In the genomic region with DNA sequence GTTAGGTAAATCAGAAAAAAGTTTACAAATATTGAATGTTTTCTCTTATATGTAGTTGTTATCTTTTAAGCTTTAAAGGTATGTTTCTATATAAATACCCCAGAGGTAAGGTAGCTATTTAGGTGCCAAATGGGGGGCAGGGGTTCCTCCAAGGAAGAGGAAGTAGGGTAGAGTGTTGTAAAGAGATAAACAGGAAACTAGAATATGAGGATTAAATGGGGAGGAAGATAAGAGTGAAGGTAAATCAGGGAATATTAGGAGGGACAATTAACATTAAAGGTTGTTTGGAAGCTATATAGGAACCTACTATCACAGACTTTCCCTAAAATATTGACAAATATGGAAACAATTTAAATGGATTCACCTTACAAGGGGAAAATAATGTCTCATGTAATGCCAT, we compare ENCODE assay signal across 28 mouse cellular contexts.
"Had no signal": no experiment of that assay in that cellular context is flagged by ENCODE, and none has a peak within 500 bp of the region (broad histone marks: within the 10 kb centered on the region; RNA-seq: fewer than 3 reads in every experiment).

No protein-coding gene starts in this region.

- H3K9ac ChIP-seq: limb, embryonic 12.5 days; limb, embryonic 13.5 days; limb, embryonic 15.5 days; liver, embryonic 12.5 days; liver, embryonic 13.5 days; liver, embryonic 14.5 days; liver, embryonic 15.5 days; liver, postnatal 0 days; lung, embryonic 14.5 days; lung, embryonic 15.5 days; midbrain, embryonic 12.5 days; midbrain, embryonic 13.5 days; midbrain, embryonic 15.5 days; neural tube, embryonic 12.5 days had no signal

- H3K9me3 ChIP-seq: limb, embryonic 10.5 days; limb, embryonic 12.5 days; limb, embryonic 13.5 days; limb, embryonic 15.5 days; liver, embryonic 12.5 days; liver, embryonic 13.5 days; liver, embryonic 15.5 days; lung, embryonic 15.5 days; megakaryocyte, embryonic 14.5 days; midbrain, embryonic 10.5 days; midbrain, embryonic 12.5 days; midbrain, embryonic 13.5 days; midbrain, embryonic 15.5 days; neural tube, embryonic 12.5 days had no signal

- H3K27me3 ChIP-seq: limb, embryonic 12.5 days; limb, embryonic 13.5 days; limb, embryonic 15.5 days; liver, embryonic 12.5 days; liver, embryonic 13.5 days; liver, embryonic 15.5 days; lung, embryonic 15.5 days; megakaryocyte, embryonic 14.5 days; midbrain, embryonic 12.5 days; midbrain, embryonic 13.5 days; midbrain, embryonic 15.5 days; neural tube, embryonic 12.5 days had no signal

- H3K36me3 ChIP-seq: limb, embryonic 10.5 days; limb, embryonic 12.5 days; limb, embryonic 13.5 days; limb, embryonic 15.5 days; liver, embryonic 12.5 days; liver, embryonic 13.5 days; liver, embryonic 15.5 days; lung, embryonic 15.5 days; midbrain, embryonic 10.5 days; midbrain, embryonic 12.5 days; midbrain, embryonic 13.5 days; midbrain, embryonic 15.5 days; neural tube, embryonic 12.5 days had no signal

- H3K4me1 ChIP-seq: limb, embryonic 10.5 days; limb, embryonic 12.5 days; limb, embryonic 13.5 days; limb, embryonic 15.5 days; liver, embryonic 12.5 days; liver, embryonic 13.5 days; liver, embryonic 15.5 days; lung, embryonic 15.5 days; megakaryocyte, embryonic 14.5 days; midbrain, embryonic 10.5 days; midbrain, embryonic 12.5 days; midbrain, embryonic 13.5 days; midbrain, embryonic 15.5 days; neural tube, embryonic 12.5 days had no signal

- H3K27ac ChIP-seq: limb, embryonic 10.5 days; limb, embryonic 12.5 days; limb, embryonic 13.5 days; limb, embryonic 15.5 days; liver, embryonic 12.5 days; liver, embryonic 13.5 days; liver, embryonic 14.5 days; liver, embryonic 15.5 days; lung, embryonic 15.5 days; macrophage; midbrain, embryonic 10.5 days; midbrain, embryonic 12.5 days; midbrain, embryonic 13.5 days; midbrain, embryonic 15.5 days; neural tube, embryonic 12.5 days had no signal

- H3K4me3 ChIP-seq: limb, embryonic 10.5 days; limb, embryonic 12.5 days; limb, embryonic 13.5 days; limb, embryonic 15.5 days; liver, embryonic 12.5 days; liver, embryonic 13.5 days; liver, embryonic 15.5 days; lung, embryonic 15.5 days; megakaryocyte, embryonic 14.5 days; midbrain, embryonic 10.5 days; midbrain, embryonic 12.5 days; midbrain, embryonic 13.5 days; midbrain, embryonic 15.5 days; myocyte; neural tube, embryonic 12.5 days had no signal

- DNase-seq: left cerebral cortex, postnatal 4 days; liver; liver, embryonic 13.5 days; liver, postnatal 0 days; lung, adult 18-20 months; lung, adult 2 months; lung, embryonic 14.5 days; lung, postnatal 10 days; lung, postnatal 14 days; lung, postnatal 36 days; lung, postnatal 4 days; midbrain, embryonic 14.5 days had no signal
